Mouse (Mus musculus): ENCODE results near the gene Msrb3.

- TF ChIP-seq EP300 (IDR thresholded peaks at IDR 0.05; ENCODE audit: low read depth): no peak
- TF ChIP-seq CTCF (IDR thresholded peaks at IDR 0.05; ENCODE audit: low read depth): peak; percentile 11; the same call in 1 of the 2 replicates
Measured at GRCm38 (mm10) chr10:120745138-120745856, 153.6 kb downstream of the Msrb3 start.

Data from heart, postnatal 0 days (tissue).